Mouse (Mus musculus) heart, adult 2 months (tissue): ENCODE measurements around the gene Myo9a.

Experiments
- CTCF ChIP-seq: fragments of 200-600 bp; IDR thresholded peaks from 2 replicates; pipeline ENCODE4 v1.8.1; 2022; ENCODE audit warnings: antibody characterized with exemption, mild to moderate bottlenecking, moderate library complexity
- POLR2A ChIP-seq: fragments of 200-500 bp; IDR thresholded peaks from 2 replicates; pipeline ENCODE4 v1.6.1; 2011; ENCODE audit warnings: mild to moderate bottlenecking, low read depth, low read length, control low read depth; ENCODE audit not compliant: insufficient read depth

- TF ChIP-seq CTCF, result no peak
- no peak for TF ChIP-seq POLR2A
Observed at GRCm38 (mm10) chr9:59961201-59961955, 210.7 kb downstream of the Myo9a start.
